Mouse (Mus musculus) kidney, postnatal 36 days (tissue): ENCODE data around the gene Klhl11.
A peak's percentile ranks its signal among the peaks of the same experiment; 100 is the strongest.

Experiments
- DNase-seq, 2 experiments: peaks; one replicate each; pipeline ENCODE4 v3.0.0; 2021 to 2022; ENCODE audit warnings: mixed read lengths in 2 of 2

Gene Klhl11

DNA sequence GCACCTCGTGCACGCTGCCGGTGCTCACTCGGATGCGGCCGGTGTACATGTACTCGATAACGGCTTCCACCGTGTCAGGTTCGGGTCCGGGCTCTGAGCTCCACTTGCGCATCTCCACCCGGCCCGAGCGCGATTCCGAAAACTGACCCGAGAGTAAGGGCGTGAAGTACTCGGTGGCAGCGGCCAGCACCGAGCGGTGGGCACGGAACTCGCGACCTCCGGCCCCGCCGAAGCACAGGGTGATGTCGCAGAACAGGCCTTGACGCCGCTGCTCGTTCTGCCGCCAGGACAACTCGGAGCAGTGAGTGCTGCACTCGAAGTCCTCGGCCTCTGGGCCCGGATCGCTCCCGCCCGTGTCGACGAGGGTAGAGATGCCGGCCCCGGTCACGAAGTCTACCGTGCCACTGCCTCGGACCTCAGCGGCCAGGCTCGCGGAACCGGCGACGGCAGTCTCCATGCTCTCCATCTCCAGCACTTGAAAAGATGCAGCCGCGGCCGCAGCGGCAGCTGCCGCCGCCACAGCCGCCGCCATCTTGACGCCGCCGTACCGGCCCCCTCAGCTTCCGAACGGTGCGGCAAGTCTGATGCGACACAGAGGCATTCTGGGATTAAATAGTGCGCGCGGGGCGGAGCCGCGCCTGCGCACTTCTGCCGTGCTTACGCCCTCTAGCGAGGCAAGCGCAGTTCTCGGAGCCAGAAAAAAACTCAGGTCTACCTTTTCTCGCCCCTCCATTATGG, at the start of gene Klhl11:
TSS of gene Klhl11 (minus strand) at position 545 of the 738 bp plus-strand sequence.
- DNase-seq, result peak; percentile 88 to 92

DNA sequence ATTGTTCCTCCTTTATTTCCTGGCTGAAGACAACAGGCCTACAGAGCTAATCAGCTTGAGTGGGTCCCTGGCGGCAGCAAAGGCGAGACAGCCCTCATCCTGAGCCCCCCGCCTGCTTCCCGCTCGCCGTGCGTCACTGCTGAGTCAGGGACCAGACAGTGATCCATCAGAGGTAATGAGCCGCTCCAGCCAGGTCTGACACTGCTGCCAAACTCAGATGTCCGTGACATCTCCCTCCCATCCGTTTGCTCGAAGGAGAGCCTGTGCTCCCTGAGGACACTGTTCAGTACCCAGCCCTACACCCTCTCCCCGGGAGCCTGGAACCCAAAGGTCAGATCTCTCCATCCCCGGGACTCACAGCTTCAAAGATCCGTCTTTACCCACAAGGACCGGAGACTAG, 48.3 kb upstream of the Klhl11 start:
- DNase-seq, result peak; percentile 78 to 86

DNA sequence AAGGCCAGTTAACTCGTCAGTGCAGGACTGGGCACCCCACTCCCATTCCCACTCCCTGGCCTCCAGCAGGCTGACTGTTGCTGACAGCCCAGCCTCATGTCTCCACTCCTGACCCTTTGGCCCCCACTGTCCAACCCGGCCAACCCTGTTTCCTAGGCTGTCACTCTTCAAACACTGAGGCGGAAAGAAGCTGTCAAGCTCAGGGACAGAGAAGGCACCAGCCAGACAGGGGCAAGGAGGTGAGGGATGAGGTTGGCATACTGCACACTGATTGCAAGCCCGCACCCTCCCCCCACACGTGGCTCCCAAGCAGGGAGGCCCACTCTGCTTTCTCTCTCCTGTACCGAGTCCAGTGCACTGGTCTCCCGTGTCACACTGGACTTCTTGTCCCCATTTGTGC, 46.6 kb upstream of the Klhl11 start:
- peak; percentile 38 to 39 for DNase-seq

DNA sequence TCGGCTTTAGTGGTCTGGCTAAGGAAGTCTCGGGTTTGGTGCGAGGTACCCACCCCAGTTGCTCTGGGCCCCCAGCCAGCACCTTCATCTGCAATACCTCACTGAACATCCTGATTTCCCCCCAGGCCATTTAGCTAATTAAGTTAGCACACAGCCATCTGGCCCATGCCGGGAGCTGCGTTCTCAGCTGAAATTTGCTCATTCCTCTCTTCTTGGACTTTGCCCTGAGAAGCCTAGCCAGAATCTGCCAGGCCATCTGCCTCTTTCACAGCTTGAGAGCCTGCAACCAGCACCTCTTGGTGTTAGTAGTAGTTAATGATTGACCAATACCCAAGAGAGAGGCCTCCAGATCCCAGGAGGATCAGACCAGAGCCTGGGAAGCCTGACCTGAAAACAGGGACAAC, 45.6 kb upstream of the Klhl11 start:
- DNase-seq, result peak; percentile 77 to 93

DNA sequence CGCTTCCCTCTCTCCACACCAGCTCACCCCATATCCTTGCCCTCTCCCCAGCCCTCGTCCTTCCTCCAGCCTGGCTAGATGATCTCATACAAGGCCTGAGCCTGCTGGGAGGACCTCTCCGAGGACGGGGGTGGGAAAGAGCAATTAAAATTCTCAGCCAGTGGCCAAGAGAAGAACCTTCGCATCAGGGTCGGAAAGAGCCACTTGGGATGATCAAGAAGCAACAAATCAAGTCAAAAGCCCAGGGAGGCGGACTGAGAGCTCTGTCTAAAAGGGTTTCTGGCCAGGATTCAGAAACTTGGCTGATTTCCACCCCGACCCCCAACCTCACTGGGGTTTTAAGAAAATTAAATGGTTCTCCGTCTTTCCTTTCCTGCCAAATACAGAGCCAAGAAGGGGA, 43.8 kb upstream of the Klhl11 start:
- DNase-seq, result no peak

DNA sequence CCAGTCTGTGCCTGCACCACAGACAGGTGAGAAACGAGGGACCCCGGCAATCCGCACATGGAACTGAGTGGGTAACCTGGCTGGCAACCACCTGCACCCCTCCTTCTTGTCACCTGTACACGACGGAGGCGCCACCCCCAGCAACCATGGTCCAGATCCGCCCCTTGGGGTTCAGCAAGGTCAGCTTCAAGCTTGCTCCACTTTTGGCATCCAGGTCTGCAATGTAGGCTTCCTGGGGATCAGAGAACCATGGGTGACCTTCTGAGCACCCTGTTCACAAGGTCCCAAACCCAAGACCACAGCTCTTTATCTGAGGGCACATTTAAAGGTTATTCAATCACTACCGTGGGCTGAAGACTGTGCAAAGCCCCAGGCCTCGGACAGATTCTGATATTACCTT, 43.2 kb upstream of the Klhl11 start:
- DNase-seq, result peak in 1 of 2 experiments; percentile 38

DNA sequence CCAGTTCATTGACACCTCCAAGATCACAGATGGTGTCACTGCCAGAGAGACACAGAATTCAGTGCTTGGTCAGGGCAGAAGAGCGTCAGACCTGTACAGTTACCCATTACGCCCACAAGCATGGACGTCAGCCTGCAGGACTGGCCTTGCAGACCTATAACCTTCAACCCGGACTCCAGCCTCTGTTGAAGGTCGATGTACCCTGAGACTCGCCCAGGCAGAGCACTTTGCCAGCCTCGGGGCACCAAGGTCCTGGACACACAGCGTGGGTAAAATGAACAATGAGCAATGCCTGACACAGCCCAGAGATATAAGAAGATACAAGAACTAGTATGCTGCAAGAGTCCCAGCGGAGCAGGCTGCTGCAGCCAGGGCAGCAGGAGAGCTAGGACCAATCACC, 42.5 kb upstream of the Klhl11 start:
- DNase-seq, result peak; percentile 66 to 73

DNA sequence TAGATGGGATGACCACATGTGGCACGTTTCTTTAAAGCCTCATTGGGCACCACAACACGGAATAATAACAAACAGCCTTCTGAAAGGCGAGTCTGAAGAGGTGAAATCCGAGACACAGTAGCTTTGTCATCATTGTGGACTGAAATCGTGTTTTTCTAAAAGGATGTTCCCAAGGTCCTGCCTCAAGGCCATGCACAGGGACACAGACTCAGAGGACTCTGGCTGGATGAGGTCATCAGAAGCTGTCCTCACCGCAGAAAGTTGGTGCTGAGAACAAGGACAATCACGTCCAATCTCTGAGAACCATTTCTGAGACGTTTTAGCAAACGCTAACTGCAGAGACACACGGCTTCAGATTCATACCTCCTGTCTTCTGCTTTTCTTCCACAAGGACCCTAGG, 41.2 kb upstream of the Klhl11 start:
- DNase-seq, result no peak

DNA sequence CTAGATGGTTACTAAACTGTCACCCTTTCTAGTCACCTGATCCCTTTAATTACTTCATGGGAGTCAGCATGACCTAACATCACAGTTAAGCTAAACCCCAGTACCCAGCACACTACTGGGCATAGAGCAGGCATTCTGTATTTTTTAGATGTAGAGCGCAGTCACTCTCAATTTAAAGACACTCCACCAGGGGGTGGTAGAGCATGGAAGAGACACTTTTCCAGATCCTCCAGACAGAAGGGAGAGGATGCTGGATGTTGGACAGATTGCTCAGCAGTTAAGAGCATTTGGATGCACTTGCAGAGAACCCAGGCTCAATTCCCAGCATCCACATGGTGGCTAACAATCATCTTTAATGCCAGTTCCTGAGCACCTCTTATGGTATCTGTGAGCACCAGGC, 39.8 kb upstream of the Klhl11 start:
- DNase-seq, result peak; percentile 34 to 69

DNA sequence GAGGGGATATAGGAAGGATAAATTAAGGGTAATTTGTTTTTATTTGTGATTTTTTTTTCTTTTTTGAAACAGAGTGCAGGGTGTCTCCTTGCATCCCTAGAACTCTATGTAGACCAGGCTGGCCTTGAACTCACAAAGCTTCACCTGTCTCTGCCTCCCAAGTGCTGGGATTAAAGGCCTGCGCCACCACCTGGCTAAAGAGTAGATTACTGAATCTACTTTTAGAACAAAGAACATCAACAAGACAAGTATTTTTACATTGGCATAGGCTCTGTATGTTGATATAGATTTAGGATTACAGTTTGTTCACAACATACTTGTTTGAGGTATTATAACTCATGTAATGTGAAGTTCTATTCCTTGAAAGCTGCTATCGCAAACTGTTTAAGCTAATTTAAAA, 38.0 kb upstream of the Klhl11 start:
- no peak for DNase-seq

DNA sequence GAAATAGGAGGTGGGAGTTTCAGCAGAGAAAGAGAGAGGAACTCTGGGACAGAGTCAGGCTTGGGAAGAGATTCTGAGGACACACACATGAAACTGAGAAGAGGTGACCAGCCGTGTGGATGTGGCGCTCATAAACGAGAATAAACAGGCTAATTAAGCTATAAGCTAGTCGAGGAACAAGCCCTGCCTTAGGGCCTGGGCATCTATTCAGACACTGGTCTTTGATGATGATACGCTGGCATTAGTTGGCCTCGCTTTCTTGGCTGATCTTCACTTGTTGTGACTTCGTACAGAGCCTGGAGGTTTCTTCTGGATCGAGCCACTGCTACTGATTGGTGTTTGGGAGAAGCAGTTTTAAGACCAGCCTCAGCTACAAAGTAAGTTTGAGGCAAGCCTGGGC, 33.5 kb upstream of the Klhl11 start:
- no peak for DNase-seq

DNA sequence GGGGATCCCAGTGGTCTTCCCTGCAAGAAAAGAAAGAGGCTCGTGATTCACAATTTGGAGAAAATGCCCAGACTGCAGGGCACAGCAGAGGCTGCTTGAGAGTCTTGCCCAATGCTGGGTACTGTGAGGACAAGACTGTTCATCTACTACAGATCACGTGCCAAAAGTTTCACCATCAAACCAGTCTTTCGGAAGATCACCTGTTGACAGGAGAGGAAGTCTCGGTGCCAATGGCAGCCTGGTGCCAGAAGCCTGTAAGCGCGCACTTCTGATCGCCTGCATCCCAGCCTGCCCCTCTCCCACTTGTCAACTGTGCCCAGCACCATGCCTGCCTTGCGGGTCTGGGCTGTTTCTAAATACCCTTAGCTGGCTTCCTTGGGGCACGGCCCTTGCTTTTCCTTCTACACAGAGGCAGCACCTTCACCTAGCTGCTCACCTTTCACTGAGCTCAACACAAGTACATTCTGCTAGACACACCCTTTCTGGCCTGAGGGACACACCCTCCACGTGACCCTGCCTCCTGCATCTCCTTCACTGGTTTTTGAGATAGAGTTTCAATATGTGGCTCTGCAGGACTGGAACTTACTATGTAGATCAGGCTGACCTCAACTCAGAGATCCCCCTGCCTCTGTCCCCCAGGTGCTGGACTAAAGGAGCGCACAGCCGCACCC, 32.6 kb upstream of the Klhl11 start:
- no peak for DNase-seq

DNA sequence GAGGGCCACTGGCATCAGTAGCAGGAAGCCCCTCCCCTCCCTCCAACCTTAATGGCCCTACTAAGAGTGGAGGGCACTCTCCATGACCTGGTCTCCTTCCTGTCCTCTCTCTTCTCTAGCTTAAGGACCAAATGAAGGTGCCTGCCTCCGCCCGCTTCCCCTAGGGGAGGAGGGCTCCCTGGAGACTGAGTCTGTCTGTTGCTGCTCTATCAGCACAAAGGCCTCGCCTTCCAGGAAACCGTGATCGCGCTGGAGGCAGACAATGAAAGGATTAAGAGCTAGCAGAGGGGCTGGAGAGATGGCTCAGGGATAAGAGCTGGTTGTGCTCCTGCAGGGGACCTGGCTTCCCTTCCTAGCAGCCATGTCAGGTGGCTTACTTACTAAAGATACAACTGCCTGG, 28.8 kb upstream of the Klhl11 start:
- no peak for DNase-seq

DNA sequence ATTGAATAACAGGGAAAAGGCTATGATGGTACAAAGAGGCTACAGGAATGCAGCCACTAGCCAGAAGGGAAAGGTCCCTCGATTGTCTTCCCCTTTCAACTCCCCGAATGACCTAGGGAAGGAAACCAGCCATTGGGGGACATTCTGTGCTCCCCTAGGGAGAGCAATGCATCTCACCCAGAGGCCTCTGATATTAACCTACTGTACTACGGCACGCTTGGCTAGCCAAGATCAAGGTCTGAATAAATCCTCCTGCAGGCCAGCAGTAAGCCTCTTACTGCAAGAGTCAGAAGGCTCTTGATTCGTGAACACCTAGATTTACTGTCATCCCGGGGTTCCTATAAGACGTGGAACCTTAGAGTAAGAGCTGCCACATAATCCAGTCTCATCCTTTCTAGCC, 28.1 kb upstream of the Klhl11 start:
- peak; percentile 29 to 70 for DNase-seq

DNA sequence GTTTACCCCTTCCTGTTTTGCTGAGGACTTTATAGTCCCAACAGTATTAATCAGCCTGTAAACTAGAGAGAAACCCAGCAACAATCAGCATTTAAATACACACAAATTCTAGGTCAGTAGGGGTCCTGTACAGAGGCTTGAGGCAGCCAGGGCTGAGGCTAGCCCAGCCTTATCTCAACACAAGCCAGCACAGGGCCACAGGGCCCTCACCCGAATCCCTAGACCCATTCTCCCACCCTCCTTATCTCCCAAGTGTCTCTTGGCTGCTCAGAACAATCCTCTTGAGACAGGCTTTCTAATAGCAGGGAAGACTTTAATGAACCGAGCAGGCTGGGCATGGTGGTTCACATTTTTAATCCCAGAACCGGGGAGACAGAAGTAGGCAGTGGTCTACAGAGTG, 27.7 kb upstream of the Klhl11 start:
- no peak for DNase-seq

DNA sequence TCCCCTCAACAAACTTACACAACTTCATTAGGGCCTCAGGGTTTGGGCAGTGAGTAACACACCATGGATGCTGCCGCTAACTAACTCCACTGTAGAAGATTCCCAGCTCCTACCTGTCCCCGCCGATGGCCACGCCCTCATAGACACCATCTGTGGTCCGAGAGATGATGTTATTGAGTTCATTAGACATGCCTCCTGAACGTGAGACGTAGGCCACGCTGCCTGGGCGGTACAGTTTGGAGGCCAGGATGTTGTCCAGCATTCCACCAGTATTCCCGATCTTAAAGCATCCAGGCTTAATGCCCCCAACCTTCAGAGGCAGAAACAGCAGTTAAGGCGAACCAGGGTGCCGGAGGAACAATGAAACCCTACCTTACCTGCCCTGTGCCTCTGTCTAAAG, 21.2 kb upstream of the Klhl11 start:
- DNase-seq, result no peak

DNA sequence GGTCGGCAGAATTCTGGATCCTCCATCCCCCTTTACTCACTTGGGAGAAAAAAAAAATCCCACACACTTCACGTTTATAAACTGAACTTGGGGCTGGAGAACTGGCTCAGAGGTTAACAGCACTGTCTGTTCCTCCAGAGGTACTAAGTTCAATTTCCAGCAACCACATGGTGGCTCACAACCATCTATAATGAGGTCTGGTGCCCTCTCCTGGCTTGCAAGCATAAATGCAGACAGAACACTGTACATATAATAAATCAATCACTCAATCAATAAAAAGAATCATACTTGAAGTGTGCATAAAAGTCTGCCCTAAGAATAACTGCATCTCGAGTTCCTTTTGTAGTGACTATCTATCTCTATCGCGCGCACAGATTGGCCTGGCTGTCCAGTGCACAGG, 18.4 kb upstream of the Klhl11 start:
- peak in 1 of 2 experiments; percentile 34 for DNase-seq

DNA sequence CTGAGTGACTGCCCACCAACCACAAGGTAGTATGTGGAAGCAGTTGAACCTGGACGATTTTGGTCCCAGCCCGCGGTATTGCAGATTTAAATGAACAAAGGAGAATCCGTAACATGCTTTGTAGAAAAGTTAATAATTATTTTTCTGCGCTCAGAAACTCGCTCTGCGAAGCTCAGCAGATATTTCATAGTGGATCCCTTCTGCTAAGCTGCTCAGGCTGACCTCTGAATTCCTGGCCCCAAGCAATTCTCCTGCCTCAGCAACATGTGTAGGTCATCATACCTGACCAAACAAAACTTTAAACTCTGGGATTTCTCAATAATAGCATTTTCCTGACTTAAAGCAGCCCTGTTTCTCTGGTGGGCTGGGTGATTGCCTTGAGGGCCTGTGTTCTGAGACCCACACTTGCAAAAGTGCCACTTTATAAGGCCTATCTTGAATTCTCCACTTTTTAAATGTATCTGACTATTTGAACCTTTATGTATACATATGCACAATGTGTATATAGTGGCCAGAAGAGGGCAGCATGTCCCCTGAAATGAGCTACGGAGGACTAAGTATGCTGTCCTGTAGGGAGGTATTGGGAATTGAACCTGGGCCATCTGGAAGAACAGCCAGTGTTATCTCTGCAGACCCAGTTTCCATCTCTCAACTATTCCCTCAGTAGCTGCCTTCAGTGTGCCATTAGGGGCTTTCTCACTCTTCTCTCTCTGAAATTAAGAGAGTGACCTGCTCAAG, 13.4 kb upstream of the Klhl11 start:
- peak; percentile 42 to 67 for DNase-seq

DNA sequence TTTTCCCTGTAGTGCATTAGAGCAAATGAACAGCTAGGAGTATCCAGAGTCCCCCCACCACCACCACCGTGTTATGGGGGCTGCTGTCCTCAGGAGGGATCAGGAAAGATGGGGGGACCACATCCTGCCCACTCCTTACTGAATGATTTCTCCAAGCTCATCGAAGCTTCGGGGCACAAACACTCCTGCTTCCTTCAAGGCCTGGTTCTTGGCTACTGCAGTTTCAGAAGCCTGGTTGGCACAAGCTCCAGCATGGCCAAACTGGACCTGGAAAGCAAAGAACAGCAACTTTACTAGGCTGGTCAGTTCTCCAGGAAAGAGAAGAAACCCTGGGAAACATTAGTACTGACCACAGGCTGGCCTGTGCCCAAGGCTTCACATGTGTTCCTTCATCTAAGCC, 11.9 kb upstream of the Klhl11 start:
- DNase-seq, result no peak

DNA sequence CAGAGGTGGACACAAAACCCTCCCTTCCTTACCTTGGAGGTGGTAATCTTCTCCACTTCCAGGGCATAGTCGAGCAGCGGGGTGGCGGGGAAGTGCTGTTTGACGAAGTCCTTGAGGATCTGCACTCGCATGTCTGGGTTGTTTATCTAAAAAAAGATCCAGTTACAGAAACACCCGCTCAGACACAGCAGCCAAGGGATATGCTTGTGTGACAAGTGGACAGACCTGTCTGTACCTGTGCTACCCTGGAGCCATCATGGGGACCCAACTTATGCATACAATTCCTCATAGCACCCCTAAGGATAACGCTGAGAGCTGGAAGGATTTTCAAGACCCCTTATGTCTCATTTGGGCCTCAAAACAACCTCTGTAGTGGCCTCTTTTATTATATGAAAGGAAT, 6.6 kb upstream of the Klhl11 start:
- DNase-seq, result no peak

DNA sequence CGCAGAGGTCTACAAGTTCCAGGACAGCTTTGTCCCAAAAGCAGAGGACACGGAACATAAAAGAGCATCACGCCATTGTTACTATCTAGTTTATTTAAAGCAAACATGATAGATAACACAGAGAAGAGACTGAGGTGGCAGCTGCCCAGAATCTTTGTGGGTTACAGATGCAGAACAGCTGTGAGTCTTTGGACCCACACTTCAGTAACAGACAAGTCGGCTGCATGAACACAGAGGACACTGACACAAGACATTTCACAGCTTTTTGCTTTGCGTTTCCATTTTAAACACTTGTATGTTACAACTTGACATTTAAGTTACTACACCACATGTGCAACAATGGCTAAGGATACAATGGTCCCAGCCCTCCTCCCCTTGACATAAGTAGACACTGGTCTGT, 3.7 kb upstream of the Klhl11 start:
- no peak for DNase-seq

DNA sequence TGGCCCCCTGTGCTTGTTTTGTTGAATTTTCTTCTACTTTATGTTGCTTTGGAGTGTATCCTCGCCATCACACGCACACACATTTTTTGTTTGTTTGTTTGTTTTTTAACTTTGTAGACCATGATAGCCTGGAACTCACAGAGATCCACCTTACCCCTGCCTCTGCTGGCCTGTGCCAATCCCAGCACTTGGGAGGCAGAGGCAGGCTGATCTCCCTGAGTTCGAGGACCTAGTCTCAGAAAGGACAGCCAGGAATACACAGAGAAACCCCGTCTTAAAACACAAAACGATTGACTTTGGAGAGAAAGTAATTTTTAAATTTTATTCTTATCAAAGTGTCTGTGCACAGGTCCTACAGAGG, 374 bp upstream of the Klhl11 start:
- no peak for DNase-seq

DNA sequence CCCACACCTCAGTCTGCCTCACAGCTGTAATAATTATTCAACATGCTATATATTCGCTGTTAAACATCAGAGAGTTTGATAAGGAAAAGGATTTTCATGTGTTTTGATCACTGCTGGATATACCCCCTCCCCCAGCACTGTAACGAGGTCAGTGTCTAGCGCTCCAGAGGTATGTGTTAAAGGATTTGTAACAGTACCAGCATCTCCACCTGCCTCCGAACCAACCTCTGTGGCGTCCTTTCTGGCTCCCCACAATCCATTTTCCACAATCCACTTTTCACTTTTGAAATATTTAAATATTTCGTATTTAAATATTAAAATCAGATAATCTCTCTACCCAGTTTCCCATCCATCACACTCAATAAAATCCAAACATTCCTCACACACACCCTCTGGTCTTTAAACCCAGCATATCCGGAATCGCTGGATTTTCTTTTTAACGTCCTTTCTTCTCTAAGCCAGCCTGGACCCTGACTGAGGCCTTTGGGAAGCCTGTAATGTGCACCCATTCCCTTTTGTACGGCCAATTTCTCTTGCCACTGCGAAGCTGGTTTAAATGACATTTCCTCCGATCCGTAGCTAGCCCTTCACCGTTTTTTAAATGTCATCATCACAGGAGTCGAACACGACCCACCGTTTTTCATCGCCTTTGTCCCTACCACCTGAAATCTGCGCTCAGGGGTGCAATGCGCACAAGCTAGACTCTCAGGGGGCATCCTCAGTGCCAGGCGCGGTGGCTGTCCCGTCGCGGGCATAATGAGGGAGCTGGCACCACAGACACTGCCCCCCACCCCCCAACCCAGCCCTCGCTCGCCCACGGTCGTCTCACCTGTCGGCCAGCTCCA, 967 bp downstream of the Klhl11 start:
- DNase-seq, result no peak
